Mouse (Mus musculus): Measurements from ENCODE around the gene Boll. TPM values are rescaled to one million over a fixed set of nuclear protein-coding genes. Genes with fewer than 3 reads are reported as not detected.
A peak's percentile ranks its signal among the peaks of the same experiment; 100 is the strongest.

The Boll gene
- 0.51 and 1.3 TPM in 2 replicates for polyA plus RNA-seq (2016; fragmentation: Nextera tagmentation; extraction: Ambion mirVana)

- Histone ChIP-seq H3K9ac (peak within 1 kb of the TSS; percentile 5; the same call in 1 of the 2 replicates), H3K4me2 (peak within 1 kb of the TSS; percentile 80), H3K4me3 (peak within 1 kb of the TSS; percentile 59), H3K9me3 (replicated peaks) (peaks cover 12% of the 10 kb centered on the region), H3K27me3 (replicated peaks) (peaks cover 25% of the 10 kb centered on the region), H3K27ac (ENCODE audit: poor library complexity, severe bottlenecking) (no peak within 1 kb of the TSS), H3K36me3 (no peaks in the 10 kb centered on the region), H3K4me1 (replicated peaks) (no peaks in the 10 kb centered on the region)
- WGBS = 16% methylated on average over 58 of the region's 68 CpGs
- peak; percentile 55 for ATAC-seq (ENCODE audit: insufficient number of reproducible peaks, low FRiP score)
These were observed at the start of gene Boll for GRCm38 (mm10) chr1:55363044-55363565. Gene Boll, minus strand, starts transcription at chr1:55363469.

- no peak overlapping the region for H3K4me3 ChIP-seq
- 78% methylated on average over 6 of the region's 6 CpGs for WGBS
- no peaks in the 10 kb centered on the region for H3K27me3 ChIP-seq (replicated peaks)
- no peaks in the 10 kb centered on the region for H3K36me3 ChIP-seq
- ATAC-seq (ENCODE audit: insufficient number of reproducible peaks, low FRiP score) = no peak
- no peak overlapping the region for H3K9ac ChIP-seq
- H3K9me3 ChIP-seq (replicated peaks) = no peaks in the 10 kb centered on the region
- no peak overlapping the region for H3K27ac ChIP-seq (ENCODE audit: poor library complexity, severe bottlenecking)
- H3K4me2 ChIP-seq = no peak overlapping the region
- H3K4me1 ChIP-seq (replicated peaks) = peaks cover 3% of the 10 kb centered on the region; the same call in 1 of the 2 replicates
These were observed 49.3 kb upstream of the Boll start for GRCm38 (mm10) chr1:55412569-55412968.

GRCm38 (mm10) chr1:55411079-55411478 is 47.8 kb upstream of the Boll start:
- WGBS = 61% methylated on average over 2 of the region's 2 CpGs

GRCm38 (mm10) chr1:55410670-55411069 is 47.4 kb upstream of the Boll start:
- no peak overlapping the region for H3K4me3 ChIP-seq
- no peak overlapping the region for H3K27ac ChIP-seq (ENCODE audit: poor library complexity, severe bottlenecking)
- no peak overlapping the region for H3K4me2 ChIP-seq
- no peaks in the 10 kb centered on the region for H3K36me3 ChIP-seq
- no peak for ATAC-seq (ENCODE audit: insufficient number of reproducible peaks, low FRiP score)
- no peak overlapping the region for H3K9ac ChIP-seq
- no peaks in the 10 kb centered on the region; the same call in 1 of the 2 replicates for H3K27me3 ChIP-seq (replicated peaks)
- 74% methylated on average over 2 of the region's 2 CpGs for WGBS
- no peaks in the 10 kb centered on the region for H3K9me3 ChIP-seq (replicated peaks)
- H3K4me1 ChIP-seq (replicated peaks) = no peaks in the 10 kb centered on the region; the same call in 1 of the 2 replicates

More at GRCm38 (mm10) chr1:55411079-55411478, 47.8 kb upstream of the Boll start:
- H3K4me2 ChIP-seq = no peak overlapping the region
- H3K9ac ChIP-seq = no peak overlapping the region
- no peak overlapping the region for H3K27ac ChIP-seq (ENCODE audit: poor library complexity, severe bottlenecking)
- no peak for ATAC-seq (ENCODE audit: insufficient number of reproducible peaks, low FRiP score)
- H3K36me3 ChIP-seq = no peaks in the 10 kb centered on the region
- no peak overlapping the region for H3K4me3 ChIP-seq
- peaks cover 3% of the 10 kb centered on the region for H3K4me1 ChIP-seq (replicated peaks)
- no peaks in the 10 kb centered on the region; the same call in 1 of the 2 replicates for H3K27me3 ChIP-seq (replicated peaks)
- no peaks in the 10 kb centered on the region for H3K9me3 ChIP-seq (replicated peaks)

- Histone ChIP-seq H3K27me3 (replicated peaks) (peaks cover 8% of the 10 kb centered on the region), H3K36me3 (no peaks in the 10 kb centered on the region), H3K27ac (ENCODE audit: poor library complexity, severe bottlenecking) (no peak overlapping the region), H3K9ac (peak overlapping the region; percentile 70), H3K4me1 (replicated peaks) (no peaks in the 10 kb centered on the region; the same call in 1 of the 2 replicates), H3K4me3 (peak overlapping the region; percentile 68), H3K9me3 (replicated peaks) (no peaks in the 10 kb centered on the region), H3K4me2 (peak overlapping the region; percentile 98)
- 0 out of 2 replicates have a peak, but pooled peaks have one; percentile 17 for ATAC-seq (ENCODE audit: insufficient number of reproducible peaks, low FRiP score)
- 4% methylated on average over 35 of the region's 35 CpGs for WGBS
These were observed 43.5 kb upstream of the Boll start for GRCm38 (mm10) chr1:55406531-55407375.

- Histone ChIP-seq H3K27me3 (replicated peaks) (peaks cover 9% of the 10 kb centered on the region), H3K4me2 (peak overlapping the region; percentile 98), H3K36me3 (no peaks in the 10 kb centered on the region), H3K27ac (ENCODE audit: poor library complexity, severe bottlenecking) (no peak overlapping the region), H3K9me3 (replicated peaks) (no peaks in the 10 kb centered on the region), H3K9ac (peak overlapping the region; percentile 70), H3K4me3 (peak overlapping the region; percentile 68), H3K4me1 (replicated peaks) (no peaks in the 10 kb centered on the region; the same call in 1 of the 2 replicates)
- WGBS = under 1% methylated on average over 42 of the region's 42 CpGs
- peak; percentile 53 for ATAC-seq (ENCODE audit: insufficient number of reproducible peaks, low FRiP score)
These were observed 42.7 kb upstream of the Boll start for GRCm38 (mm10) chr1:55406023-55406413.

GRCm38 (mm10) chr1:55405272-55406022 is 42.2 kb upstream of the Boll start, which contains the start of gene Plcl1:
Gene Plcl1, plus strand, starts transcription at chr1:55405921.
- Histone ChIP-seq H3K4me2 (peak within 1 kb of the TSS; percentile 98), H3K36me3 (no peaks in the 10 kb centered on the region), H3K4me3 (peak within 1 kb of the TSS; percentile 68), H3K27ac (ENCODE audit: poor library complexity, severe bottlenecking) (no peak within 1 kb of the TSS), H3K9me3 (replicated peaks) (no peaks in the 10 kb centered on the region), H3K27me3 (replicated peaks) (peaks cover 11% of the 10 kb centered on the region), H3K9ac (peak within 1 kb of the TSS; percentile 70), H3K4me1 (replicated peaks) (no peaks in the 10 kb centered on the region; the same call in 1 of the 2 replicates)
- peak; percentile 97 for ATAC-seq (ENCODE audit: insufficient number of reproducible peaks, low FRiP score)
- WGBS = 2% methylated on average over 51 of the region's 51 CpGs

GRCm38 (mm10) chr1:55404439-55404838 is 41.2 kb upstream of the Boll start:
- ATAC-seq (ENCODE audit: insufficient number of reproducible peaks, low FRiP score) = no peak
- no peaks in the 10 kb centered on the region for H3K36me3 ChIP-seq
- peak overlapping the region; percentile 19; the same call in 1 of the 2 replicates for H3K4me2 ChIP-seq
- no peak overlapping the region for H3K27ac ChIP-seq (ENCODE audit: poor library complexity, severe bottlenecking)
- peaks cover 11% of the 10 kb centered on the region for H3K27me3 ChIP-seq (replicated peaks)
- no peak overlapping the region for H3K4me3 ChIP-seq
- H3K9ac ChIP-seq = no peak overlapping the region
- no peaks in the 10 kb centered on the region; the same call in 1 of the 2 replicates for H3K4me1 ChIP-seq (replicated peaks)
- 4% methylated on average over 3 of the region's 3 CpGs for WGBS
- H3K9me3 ChIP-seq (replicated peaks) = no peaks in the 10 kb centered on the region

GRCm38 (mm10) chr1:55399891-55400290 is 36.6 kb upstream of the Boll start:
- Histone ChIP-seq H3K36me3 (no peaks in the 10 kb centered on the region), H3K9ac (no peak overlapping the region), H3K4me1 (replicated peaks) (no peaks in the 10 kb centered on the region), H3K4me3 (no peak overlapping the region), H3K4me2 (no peak overlapping the region), H3K27me3 (replicated peaks) (peaks cover 17% of the 10 kb centered on the region; the same call in 1 of the 2 replicates), H3K27ac (ENCODE audit: poor library complexity, severe bottlenecking) (no peak overlapping the region), H3K9me3 (replicated peaks) (no peaks in the 10 kb centered on the region)
- WGBS = 31% methylated on average over 5 of the region's 5 CpGs
- ATAC-seq (ENCODE audit: insufficient number of reproducible peaks, low FRiP score) = no peak

GRCm38 (mm10) chr1:55383114-55383773 is 20.0 kb upstream of the Boll start:
- Histone ChIP-seq H3K4me3 (no peak overlapping the region), H3K4me2 (no peak overlapping the region), H3K9ac (no peak overlapping the region), H3K27ac (ENCODE audit: poor library complexity, severe bottlenecking) (no peak overlapping the region), H3K4me1 (replicated peaks) (no peaks in the 10 kb centered on the region), H3K9me3 (replicated peaks) (no peaks in the 10 kb centered on the region), H3K36me3 (no peaks in the 10 kb centered on the region), H3K27me3 (replicated peaks) (no peaks in the 10 kb centered on the region)
- ATAC-seq (ENCODE audit: insufficient number of reproducible peaks, low FRiP score) = peak; percentile 57; the same call in 1 of the 2 replicates
- WGBS = 16% methylated on average over 9 of the region's 9 CpGs

Measured in heart, embryonic 12.5 days (tissue).